Mouse (Mus musculus) left cerebral cortex, postnatal 25 days (tissue): Measurements from ENCODE around the gene Mug2. TPM values are rescaled to one million over a fixed set of nuclear protein-coding genes. Genes with fewer than 3 reads are reported as not detected.
"Not testable (repeated sequence)": the region's sequence is repeated elsewhere in the genome, so short reads cannot be mapped to it uniquely, and the experiment has no call there.

Source experiments
- DNase-seq, 2 experiments: peaks; one replicate each; pipeline ENCODE4 v3.0.0; 2022; ENCODE audit warnings: low spot score in 2 of 2, mixed read lengths in 1 of 2
- intact Hi-C: fragments of 180-260 bp; cut with DNase I; formaldehyde crosslinking; loops from one replicate; pipeline ENCODE4 v1.15.1; 2025
- total RNA-seq, 2 experiments: library from RNA; stranded (reverse); gene quantifications; 2 replicates each; pipeline ENCODE4 v1.2.3; 2021

Mug2 gene
- total RNA-seq, result not detected

- DNase-seq, intact Hi-C loops: not testable (repeated sequence)
Measured at GRCm38 (mm10) chr6:122006461-122006860, at the start of gene Mug2. Mug2 (plus strand) TSS chr6:122006761.

GRCm38 (mm10) chr6:121957803-121958349 is 48.7 kb upstream of the Mug2 start:
- intact Hi-C loops, DNase-seq: not testable (repeated sequence)

DNA sequence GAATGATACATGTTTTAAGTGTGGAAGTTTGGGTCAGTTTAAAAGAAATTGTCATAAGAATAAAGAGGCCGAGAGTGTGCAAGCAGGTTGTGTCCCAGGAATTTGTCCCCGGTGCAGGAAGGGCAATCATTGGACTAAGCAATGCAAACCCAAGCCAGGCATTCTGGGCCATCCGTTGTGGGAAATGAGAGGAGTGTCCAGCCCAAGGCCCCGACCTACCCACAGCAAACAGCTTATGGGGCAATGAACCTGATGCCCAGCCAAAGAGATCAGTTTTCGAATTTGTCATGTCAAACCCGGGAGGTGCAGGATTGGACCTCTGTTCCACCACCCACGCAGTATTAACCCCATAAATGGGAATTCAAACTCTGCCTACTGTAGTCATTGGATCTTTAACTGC is 30.9 kb upstream of the Mug2 start:
- intact Hi-C loops, result no loop called here
- no peak for DNase-seq

GRCm38 (mm10) chr6:122100904-122101303 is 94.3 kb downstream of the Mug2 start:
- intact Hi-C loops, result no loop called here
- no peak for DNase-seq

DNA sequence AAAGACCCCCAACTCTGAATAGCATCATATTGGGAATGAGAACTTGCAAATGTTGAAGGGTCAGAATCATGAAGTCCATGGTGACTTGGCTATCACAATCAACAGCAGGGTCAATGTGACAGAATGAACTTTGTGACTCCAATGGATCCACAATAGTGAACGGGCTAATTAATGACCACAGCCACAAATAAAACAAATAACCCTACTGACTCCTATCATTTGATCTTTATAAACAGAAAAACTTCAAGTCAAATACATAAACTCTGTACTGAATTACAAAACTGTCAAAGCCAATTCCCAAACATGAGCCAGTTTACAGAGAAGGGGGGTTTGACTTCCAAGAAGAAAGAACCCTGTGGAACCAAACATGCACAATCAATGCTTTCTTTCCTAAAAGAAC is 95.1 kb downstream of the Mug2 start:
- no peak for DNase-seq
- intact Hi-C loops, result no loop called here

DNA sequence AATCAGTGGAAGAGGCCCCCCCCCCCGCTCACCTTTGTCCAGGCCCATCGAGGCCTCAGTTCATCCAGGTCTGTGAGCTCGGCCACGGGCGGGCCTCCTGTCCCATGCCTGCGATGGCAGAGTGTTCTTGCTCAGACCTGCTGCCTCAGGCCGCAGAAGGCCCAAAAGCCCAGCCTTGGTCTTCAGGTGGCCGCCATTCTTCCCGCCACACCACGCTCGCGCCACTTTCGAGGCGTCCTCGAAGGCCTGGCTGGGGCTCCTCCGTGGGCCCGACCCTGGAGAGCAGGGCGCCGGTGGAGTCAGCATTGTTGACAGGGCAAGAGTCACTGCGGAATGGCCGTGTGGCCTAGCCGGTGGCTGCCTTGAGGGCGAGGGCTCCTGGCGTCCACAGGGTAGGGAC is 110.4 kb downstream of the Mug2 start:
- intact Hi-C loops, result no loop called here
- no peak for DNase-seq

DNA sequence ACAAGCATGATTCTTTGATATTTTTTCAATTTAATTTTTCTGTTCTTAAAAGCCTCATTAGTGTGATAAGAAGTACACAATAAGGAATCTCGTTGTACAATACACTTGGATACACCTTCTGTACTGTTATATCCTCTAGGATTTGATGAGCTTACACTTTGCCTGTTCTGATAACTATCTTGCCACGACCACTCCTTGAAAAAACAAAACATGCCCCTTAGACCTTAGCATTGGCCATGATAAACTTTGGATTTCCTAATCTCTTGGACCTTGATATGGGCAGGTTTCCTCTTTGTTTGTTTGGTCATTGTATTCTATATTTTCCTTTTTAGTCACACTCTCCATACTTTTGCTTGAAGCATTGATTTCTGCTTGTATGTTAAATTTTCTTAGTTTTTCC is 123.0 kb downstream of the Mug2 start:
- DNase-seq, result no peak
- intact Hi-C loops, result no loop called here

Other genes starting within 250 kb of the Mug2 start
- gene Mug1, start 168.2 kb upstream of the Mug2 start, total RNA-seq, result not detected